Mouse (Mus musculus) WW6 (cell line): Measurements from ENCODE around the gene Pla2g1b.
"Not testable (repeated sequence)": the region's sequence is repeated elsewhere in the genome, so short reads cannot be mapped to it uniquely, and the experiment has no call there.

Experiments used
- DNase-seq: peaks from one replicate; pipeline ENCODE4 v3.0.0-alpha.2; 2013; ENCODE audit warnings: low read depth, low spot score

The Pla2g1b gene

DNA sequence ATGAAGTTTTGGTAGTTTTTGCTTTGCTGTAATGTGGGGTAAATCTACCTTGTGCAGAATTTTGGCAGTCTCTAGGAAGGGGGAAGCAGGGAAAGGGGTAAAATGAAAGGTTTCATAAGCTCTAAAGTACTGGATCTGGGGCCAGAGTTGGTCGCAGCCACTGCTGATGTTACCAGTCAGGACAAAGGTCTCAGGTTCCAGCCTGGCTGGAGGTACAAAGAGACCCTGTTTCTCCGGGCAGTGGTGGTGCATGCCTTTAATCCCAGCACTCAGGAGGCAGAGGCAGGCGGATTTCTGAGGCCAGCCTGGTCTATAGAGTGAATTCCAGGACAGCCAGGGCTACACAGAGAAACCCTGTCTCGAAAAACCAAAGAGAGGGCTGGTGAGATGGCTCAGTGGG, 39.6 kb downstream of the Pla2g1b start:
- not testable (repeated sequence) for DNase-seq

GRCm38 (mm10) chr5:115506454-115507201, 40.6 kb downstream of the Pla2g1b start, which contains the start of gene Pxn:
Gene Pxn (plus strand): TSS chr5:115506676.
- DNase-seq: peak; percentile 73

DNA sequence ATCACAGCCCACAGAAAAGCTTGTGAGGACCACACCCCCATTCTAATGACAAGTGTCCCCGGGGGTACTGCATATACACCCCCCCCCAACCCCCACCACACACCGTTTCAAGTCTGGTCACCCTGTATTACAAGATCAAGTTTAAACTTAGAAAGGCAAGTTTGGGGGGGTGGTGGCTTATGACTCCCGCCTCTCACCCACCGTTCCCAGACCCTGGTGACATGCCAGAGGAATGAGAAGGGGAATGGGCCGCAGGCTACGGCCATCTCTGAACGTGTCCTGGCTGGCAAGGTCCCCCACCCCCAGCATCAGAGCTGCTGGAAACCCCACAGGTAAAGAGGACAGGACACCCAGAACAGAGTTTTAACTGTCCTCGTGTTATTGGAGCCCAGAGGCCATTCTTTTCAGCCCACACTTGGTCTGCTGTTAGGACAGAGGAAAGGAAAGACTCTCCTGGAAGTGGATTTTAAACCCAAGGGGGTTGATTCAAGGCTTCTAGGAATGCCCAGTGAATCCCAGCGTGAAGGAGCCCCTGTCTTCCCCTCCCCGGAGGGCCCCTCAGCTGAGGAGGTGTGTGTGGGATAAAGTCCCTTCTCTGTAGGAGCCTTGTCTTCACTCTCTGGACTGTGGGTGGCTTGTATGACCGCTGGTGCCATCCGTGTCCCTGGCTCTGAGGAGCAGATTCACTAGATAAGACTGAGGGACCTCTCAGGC, 41.4 kb downstream of the Pla2g1b start:
- no peak for DNase-seq

DNA sequence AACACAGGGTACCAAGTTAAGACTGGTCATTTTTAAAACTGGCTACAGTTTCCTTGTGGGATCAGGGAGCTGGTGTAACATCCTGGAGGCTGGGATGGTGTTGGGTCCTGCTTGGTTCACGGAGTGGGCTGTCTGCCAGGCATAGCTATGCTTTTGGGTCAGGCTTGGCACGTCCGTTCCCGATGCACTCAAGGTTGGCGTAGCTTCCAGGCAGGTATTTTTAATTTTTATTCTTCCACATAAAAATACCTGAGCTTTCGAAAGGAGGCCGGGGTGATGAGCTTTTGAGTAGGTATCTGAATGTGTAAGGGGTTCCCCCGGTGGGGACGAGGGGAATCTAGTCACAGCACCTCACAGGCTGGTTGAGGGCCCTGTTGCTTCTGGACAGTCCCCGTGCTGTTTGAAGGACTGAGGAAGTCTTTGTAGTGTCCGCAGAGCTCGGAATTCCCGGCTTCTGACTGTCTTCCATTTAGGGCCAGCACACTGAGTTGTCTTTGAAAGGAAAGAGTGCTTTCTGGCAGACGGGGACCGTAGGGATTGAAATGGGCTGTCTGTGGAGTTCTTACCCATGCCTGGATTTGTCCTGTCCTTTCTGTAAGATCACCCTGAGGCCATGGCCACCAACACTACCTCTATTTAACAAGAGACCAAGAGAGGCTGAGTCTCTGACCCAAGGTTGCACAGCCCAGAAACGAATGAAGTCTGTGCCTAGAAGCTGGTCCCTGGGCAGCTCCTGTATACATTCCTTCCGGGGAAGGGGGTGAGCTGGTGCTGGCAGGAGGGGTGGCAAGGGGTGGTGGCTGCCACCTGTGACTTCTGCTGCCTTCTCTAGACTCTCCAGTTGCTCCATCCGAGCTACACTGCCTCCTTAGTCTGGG, 42.2 kb downstream of the Pla2g1b start:
- DNase-seq: no peak

- no peak for DNase-seq
Measured at GRCm38 (mm10) chr5:115508859-115509147, 42.7 kb downstream of the Pla2g1b start.

DNA sequence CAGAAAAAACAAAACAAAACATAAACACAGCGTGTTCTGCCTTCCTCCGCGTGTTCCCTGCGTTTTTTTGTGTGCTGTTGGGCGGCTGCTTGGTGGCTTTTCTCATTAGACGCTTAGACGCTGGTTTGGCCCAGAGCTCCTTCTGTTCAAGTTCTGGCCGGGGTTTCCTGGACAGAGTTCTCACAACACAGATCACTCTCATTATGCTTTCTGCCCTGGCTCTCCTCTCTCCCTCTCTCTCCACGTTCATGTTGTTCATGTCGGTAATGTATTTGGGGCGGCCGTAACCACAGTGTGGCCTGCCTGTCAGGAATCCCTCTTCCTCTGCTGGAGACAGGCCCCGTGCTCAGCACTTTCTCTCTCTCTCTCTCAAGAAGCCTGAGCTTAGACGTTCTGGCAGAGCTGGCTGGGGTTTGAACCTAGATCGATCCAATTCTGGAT, 43.3 kb downstream of the Pla2g1b start:
- no peak for DNase-seq

DNA sequence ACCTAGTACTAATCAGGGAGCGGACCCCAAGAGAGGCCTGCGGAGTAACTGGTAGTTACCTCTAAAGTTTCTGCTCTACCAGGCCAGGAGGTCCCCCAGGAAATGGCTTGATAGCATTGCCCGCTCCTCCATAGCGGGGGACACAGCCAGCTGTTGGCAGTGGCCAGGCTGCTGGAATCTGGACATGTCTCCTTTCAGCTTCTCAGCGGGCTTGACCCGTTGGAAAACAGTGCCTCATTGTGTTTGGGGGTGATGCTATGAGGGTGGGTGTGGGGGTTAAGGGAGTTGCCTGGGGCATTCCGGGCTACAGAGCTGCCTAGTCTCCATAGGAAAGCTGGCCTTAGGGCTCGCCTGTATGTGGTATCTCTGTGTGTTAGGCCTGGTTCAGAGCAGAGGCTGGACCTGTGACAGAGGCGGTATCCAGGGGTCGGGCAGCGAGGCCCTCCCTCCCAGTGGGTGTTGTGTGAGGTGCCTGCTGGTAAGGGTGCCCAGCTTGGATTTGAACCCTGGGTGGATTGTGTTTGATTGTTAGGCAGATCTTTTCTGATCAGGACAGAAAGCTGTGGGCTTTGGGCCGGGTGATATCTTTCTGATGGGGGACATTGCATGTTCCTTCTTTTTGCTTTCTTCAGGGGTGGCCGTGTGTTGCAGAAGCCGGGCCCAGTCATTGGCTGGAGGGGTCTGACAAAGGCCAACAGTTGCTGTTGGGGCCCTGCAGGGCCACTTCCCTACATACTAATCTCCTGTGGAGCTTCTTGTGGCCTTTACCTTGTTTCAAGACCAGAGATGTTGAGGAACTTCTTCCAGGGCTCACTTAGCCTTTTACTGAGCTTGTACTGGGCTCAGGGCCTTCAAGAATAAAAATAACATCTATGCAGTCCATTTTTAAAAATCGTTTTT, 44.0 kb downstream of the Pla2g1b start:
- no peak for DNase-seq

DNA sequence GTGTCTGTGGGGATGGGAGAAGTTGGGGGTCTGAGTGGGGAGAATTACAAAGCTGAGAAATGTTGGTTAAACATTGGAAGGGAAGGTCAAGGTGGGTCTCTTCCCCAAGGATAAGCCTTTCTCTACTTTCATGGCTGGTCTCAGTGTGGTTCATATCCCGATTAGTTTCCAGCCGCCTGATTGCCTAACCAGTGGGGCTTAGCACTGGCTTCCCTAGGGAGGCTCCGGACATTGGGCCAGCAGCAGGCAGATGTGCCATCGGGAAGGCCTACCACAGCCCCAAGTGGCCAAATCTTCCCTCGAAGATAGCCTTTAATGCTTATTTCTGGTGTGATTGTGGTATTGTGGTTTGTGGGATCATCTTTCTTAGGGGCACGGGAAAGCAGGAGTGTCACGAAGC, 46.3 kb downstream of the Pla2g1b start:
- no peak for DNase-seq

DNA sequence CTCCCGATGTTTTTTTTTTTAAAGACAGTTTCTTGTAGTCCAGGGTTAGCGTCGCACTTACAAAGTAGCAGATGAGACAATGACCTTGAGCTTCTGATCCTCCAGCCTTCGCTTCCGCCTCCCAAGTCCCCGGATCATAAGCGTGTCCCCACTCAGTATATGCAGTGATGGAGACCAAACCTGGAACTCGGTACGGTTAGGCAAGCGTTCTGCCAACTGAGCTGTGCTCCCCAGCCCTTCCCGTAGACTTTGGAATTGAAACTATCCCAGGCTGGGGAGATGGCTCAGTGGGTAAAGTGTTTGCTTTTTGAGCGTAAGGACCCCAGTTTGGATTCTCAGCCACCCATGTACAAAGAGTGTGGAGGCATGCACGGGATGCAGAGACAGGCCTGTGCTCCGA, 47.2 kb downstream of the Pla2g1b start:
- no peak for DNase-seq

- no peak for DNase-seq
Measured at GRCm38 (mm10) chr5:115513721-115514120, 47.7 kb downstream of the Pla2g1b start.

DNA sequence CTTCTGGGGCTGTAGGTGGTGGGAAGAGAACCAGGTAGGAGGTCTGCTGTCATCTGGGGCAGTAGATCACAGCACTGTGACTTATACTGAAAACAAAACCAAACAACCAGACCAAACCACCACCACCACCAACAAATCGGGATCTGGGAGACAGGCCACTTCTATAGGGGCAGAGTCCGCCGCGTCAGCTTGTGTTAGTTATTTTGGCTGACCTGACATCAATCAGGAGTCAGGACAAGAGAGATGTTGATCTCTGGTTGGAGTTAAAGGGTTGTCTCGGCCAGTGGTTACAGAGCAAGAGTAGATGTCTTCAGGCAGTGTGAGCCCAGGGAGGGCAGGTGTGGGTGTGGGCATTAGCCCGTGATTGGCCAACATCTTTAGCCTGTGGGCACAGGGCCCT, 48.3 kb downstream of the Pla2g1b start:
- DNase-seq: no peak

DNA sequence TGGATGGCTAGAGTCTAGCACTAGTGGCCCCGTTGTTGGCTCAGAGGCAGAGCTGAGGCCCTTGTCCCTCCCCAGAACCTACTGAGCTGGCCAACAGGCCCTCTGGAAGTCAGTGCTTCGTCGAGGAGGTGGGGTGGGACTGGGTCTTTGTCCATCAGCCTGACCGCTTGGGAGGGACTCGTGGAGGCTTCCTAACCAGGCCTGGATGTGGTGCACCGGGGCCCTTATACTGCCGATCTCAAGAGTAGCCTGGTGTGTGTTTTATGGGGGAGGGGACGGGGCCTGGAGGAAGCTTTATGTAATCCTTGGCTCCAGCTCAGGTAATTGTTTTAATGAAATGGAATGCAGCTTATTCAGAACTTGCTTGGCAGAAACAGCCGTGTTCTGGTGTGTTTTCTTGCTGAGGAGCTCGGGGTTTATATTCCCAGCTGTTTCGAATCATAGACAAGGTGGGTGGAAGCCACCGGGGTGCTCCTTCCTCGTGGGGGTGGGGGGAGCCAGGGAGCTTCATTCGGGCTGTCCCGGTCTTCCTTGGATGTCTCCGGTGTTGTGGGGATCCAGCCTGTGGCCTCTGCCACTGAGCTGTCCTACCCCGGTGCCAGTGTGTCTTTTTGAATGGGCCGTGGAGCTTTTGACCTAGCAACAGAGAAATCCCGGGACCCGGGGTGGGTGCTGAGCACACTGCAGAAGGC, 49.0 kb downstream of the Pla2g1b start:
- no peak for DNase-seq

GRCm38 (mm10) chr5:115516081-115516907, 50.2 kb downstream of the Pla2g1b start:
- no peak for DNase-seq

- DNase-seq: no peak
Measured at GRCm38 (mm10) chr5:115516908-115517307, 50.8 kb downstream of the Pla2g1b start.

GRCm38 (mm10) chr5:115517501-115517900, 51.4 kb downstream of the Pla2g1b start:
- no peak for DNase-seq

DNA sequence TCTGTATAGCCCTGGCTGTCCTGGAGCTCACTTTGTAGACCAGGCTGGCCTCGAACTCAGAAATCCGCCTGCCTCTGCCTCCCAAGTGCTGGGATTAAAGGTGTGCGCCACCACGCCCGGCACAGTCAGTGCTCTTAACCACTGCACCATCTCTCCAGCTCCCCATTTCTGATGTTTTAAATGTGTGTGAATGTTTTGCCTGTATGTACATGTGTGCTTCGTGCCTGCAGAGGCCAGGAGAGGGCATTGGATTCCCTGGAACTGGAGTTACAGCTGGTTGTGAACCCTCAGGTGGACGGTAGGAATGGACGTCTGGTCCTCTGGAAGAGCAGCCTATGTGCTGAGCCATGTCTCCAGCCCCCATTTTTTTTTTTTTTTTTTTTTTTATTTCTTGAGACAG, 52.2 kb downstream of the Pla2g1b start:
- not testable (repeated sequence) for DNase-seq

GRCm38 (mm10) chr5:115520325-115520869, 54.3 kb downstream of the Pla2g1b start:
- no peak for DNase-seq

- DNase-seq: no peak
Measured at GRCm38 (mm10) chr5:115521553-115522461, 55.7 kb downstream of the Pla2g1b start.
